Mouse (Mus musculus) kidney, adult 2 months (tissue): ENCODE data around the gene Zmym5.

Experiments
- CTCF ChIP-seq: fragments of 200-500 bp; conservative IDR thresholded peaks from 2 replicates; pipeline ENCODE4 v1.5.1; 2011; ENCODE audit warnings: low read depth, mild to moderate bottlenecking, control low read depth, low read length, moderate library complexity, mixed read lengths; ENCODE audit not compliant: insufficient read depth, insufficient read length
- POLR2A ChIP-seq: fragments of 200-500 bp; IDR thresholded peaks from one replicate; pipeline ENCODE4 v1.6.1; 2011; ENCODE audit warnings: low read depth, low read length, control low read depth

GRCm38 (mm10) chr14:56793243-56793642 lies 18.3 kb downstream of the Zmym5 start:
- TF ChIP-seq POLR2A (no peak), CTCF (peak; percentile 43)
